Mouse (Mus musculus) small intestine, adult 2 months (tissue): ENCODE measurements around the gene Asb12. TPM values are rescaled to one million over a fixed set of nuclear protein-coding genes. Genes with fewer than 3 reads are reported as not detected.

ENCODE experiments used
- H3K27ac ChIP-seq: fragments of 200-500 bp; 2 replicates; pipeline ENCODE4 v1.5.1; 2012; ENCODE audit warnings: low read depth, low read length, control low read depth, inconsistent platforms; ENCODE audit not compliant: insufficient read depth
- H3K27me3 ChIP-seq: fragments of 200-500 bp; 2 replicates; pipeline ENCODE4 v1.6.1; 2012; ENCODE audit warnings: mild to moderate bottlenecking, moderate library complexity, low read length, inconsistent platforms; ENCODE audit not compliant: control insufficient read depth, insufficient read depth
- H3K36me3 ChIP-seq: fragments of 200-500 bp; 2 replicates; pipeline ENCODE4 v1.6.1; 2012; ENCODE audit warnings: mild to moderate bottlenecking, low read length, control low read depth, inconsistent platforms; ENCODE audit not compliant: control insufficient read depth, insufficient read depth
- H3K4me1 ChIP-seq: fragments of 200-500 bp; 2 replicates; pipeline ENCODE4 v1.6.1; 2012; ENCODE audit warnings: low read length, inconsistent platforms, mixed read lengths; ENCODE audit not compliant: control insufficient read depth, insufficient read depth, insufficient read length
- H3K4me3 ChIP-seq: fragments of 200-500 bp; 2 replicates; pipeline ENCODE4 v1.5.1; 2012; ENCODE audit warnings: low read depth, mild to moderate bottlenecking, control low read depth, inconsistent platforms, low read length, moderate library complexity
- CTCF ChIP-seq: fragments of 200-500 bp; IDR thresholded peaks from 2 replicates; pipeline ENCODE4 v1.5.1; 2012; ENCODE audit warnings: low read depth, mild to moderate bottlenecking, control low read depth, inconsistent platforms, low read length, moderate library complexity, mixed read lengths; ENCODE audit not compliant: insufficient replicate concordance, insufficient read length; ENCODE audit errors: extremely low read depth
- POLR2A ChIP-seq: fragments of 200-500 bp; IDR thresholded peaks from 2 replicates; pipeline ENCODE4 v1.6.1; 2012; ENCODE audit warnings: low read depth, mild to moderate bottlenecking, control low read depth, inconsistent platforms, low read length, moderate library complexity
- WGBS: fragments of 180-500 bp; shearing (Covaris S2); methylation state at CpG from one replicate; pipeline ENCODE4 v1.1.7; 2018; 5-methylcytosine and 5-hydroxymethylcytosine counted together
- polyA plus RNA-seq: library from polyadenylated mRNA; depleted of rRNA; stranded (reverse); fragments of >200 nt; gene quantifications from 2 replicates; pipeline ENCODE4 v1.2.3, GENCODE M21; 2012; rRNA removed

Asb12 gene
- polyA plus RNA-seq, 1 experiment, result not detected

- TF ChIP-seq POLR2A, result peak; percentile 24; the same call in 1 of the 2 replicates
- TF ChIP-seq CTCF, result no peak
- H3K36me3 ChIP-seq, result no peaks in the 10 kb centered on the region
- peaks cover 4% of the 10 kb centered on the region; the same call in 1 of the 2 replicates for H3K4me1 ChIP-seq
- 9% methylated on average over 19 of the region's 19 CpGs for WGBS
- H3K27me3 ChIP-seq, result no peaks in the 10 kb centered on the region
- H3K4me3 ChIP-seq, result peak within 1 kb of the TSS; percentile 98
- H3K27ac ChIP-seq, result peak within 1 kb of the TSS; percentile 81
Measured at GRCm38 (mm10) chrX:95444776-95445111, 113.0 kb downstream of the Asb12 start, which contains the start of gene Amer1. Amer1 (minus strand) TSS chrX:95444872.

DNA sequence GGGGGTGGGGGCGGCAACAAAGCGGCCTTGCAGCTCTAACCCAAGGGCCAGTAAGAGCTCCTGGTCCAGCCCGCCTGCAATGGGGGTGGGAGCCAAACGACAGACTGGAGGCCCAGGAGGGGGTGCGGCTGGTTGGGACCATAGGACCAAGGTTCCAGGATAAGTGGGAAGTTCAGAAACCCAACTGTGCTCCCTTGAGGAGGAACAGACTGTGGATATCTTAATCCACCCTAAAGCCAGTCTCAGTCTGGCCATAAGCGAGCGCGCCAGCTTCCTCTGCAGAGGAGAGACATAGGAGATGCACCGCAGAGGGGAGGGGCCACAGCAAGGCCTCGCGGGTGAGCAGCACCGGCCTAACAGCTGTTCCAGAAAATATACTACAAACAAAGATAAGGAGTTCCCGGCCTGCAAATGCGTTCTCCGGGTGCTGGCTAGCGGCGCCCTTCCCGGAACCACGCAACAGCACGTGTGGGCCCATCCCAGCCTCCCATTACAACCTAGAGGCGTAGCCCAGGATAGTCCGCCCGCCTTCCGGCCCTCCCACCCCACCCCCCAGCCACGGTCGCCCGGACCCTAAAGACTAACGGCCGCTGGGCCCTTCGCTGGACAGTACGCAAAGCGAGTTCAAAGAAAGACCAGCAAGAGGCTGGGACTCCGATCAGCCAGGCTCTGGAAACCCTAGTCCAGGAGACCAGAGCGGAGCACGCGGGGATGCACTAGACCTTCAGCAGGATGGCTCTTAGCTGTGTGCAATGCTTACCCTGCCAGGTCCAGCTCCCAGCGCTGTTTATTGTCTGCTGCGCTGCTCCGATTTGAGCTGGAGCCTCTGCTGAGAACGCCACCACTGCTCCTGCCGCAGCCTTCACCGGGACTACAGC lies 113.7 kb downstream of the Asb12 start:
- H3K27ac ChIP-seq, result peak overlapping the region; percentile 81
- H3K4me3 ChIP-seq, result peak overlapping the region; percentile 98
- H3K4me1 ChIP-seq, result peaks cover 4% of the 10 kb centered on the region; the same call in 1 of the 2 replicates
- H3K36me3 ChIP-seq, result no peaks in the 10 kb centered on the region
- 18% methylated on average over 42 of the region's 42 CpGs for WGBS
- TF ChIP-seq CTCF (no peak), POLR2A (0 out of 2 replicates have a peak, but pooled peaks have one; percentile 5)
- no peaks in the 10 kb centered on the region for H3K27me3 ChIP-seq

DNA sequence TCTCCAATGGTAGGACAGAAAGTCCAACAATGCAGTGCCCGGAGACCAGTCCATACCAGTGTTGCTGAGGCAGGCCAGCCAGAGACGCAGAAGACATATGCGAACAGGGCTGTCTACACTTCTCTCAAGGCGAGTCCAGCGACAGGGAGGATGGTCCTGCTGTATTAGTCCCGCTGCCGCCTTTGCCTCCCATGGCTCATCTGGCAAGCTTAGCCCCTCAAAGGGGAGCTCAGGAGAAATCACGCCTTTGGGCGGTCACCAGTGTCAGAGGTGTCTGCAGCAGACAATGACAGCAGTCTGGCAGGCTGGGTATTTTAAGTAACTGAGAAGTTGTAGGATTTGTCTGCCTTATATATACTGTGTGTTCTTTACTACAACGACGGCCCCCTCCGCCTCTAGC lies 114.4 kb downstream of the Asb12 start:
- Histone ChIP-seq H3K36me3 (no peaks in the 10 kb centered on the region), H3K27me3 (no peaks in the 10 kb centered on the region), H3K4me3 (peak overlapping the region; percentile 35), H3K4me1 (peaks cover 4% of the 10 kb centered on the region; the same call in 1 of the 2 replicates), H3K27ac (peak overlapping the region; percentile 37; the same call in 1 of the 2 replicates)
- TF ChIP-seq CTCF (no peak), POLR2A (no peak)
- WGBS, result 35% methylated on average over 12 of the region's 12 CpGs

GRCm38 (mm10) chrX:95442261-95442660 lies 115.5 kb downstream of the Asb12 start:
- Histone ChIP-seq H3K36me3 (no peaks in the 10 kb centered on the region), H3K4me1 (peaks cover 4% of the 10 kb centered on the region; the same call in 1 of the 2 replicates), H3K27me3 (no peaks in the 10 kb centered on the region), H3K27ac (no peak overlapping the region), H3K4me3 (no peak overlapping the region)
- no peak for TF ChIP-seq POLR2A
- WGBS, result 25% methylated on average over 1 of the region's 1 CpGs

DNA sequence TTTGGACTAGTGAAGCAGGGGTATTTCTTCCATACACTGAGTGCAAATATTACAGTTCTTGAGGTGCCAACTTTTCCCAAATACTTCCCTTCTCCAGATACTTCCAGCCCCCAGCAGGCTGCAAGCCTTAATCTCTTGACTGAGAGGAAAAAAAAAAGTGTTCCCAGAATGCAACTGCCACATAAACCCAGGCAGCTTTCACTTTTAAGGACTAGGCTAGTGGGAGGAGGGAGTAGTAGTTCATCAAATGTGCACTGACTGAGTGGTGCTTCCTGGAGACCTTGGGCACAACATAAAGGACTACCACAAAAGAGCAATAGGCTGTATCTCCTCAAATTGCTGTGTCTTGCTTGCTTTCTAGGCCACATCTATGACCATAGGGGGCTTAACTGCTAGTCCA lies 116.5 kb downstream of the Asb12 start:
- TF ChIP-seq POLR2A, result no peak
- TF ChIP-seq CTCF, result no peak
- Histone ChIP-seq H3K36me3 (no peaks in the 10 kb centered on the region), H3K4me1 (peaks cover 4% of the 10 kb centered on the region; the same call in 1 of the 2 replicates), H3K27me3 (no peaks in the 10 kb centered on the region), H3K4me3 (no peak overlapping the region), H3K27ac (no peak overlapping the region)

GRCm38 (mm10) chrX:95438491-95438890 lies 119.3 kb downstream of the Asb12 start:
- Histone ChIP-seq H3K4me3 (no peak overlapping the region), H3K4me1 (peaks cover 4% of the 10 kb centered on the region; the same call in 1 of the 2 replicates), H3K36me3 (no peaks in the 10 kb centered on the region), H3K27me3 (no peaks in the 10 kb centered on the region), H3K27ac (no peak overlapping the region)
- WGBS, result 76% methylated on average over 4 of the region's 4 CpGs
- TF ChIP-seq POLR2A, result no peak
- TF ChIP-seq CTCF, result no peak

GRCm38 (mm10) chrX:95437236-95437635 lies 120.6 kb downstream of the Asb12 start:
- H3K27ac ChIP-seq, result no peak overlapping the region
- H3K36me3 ChIP-seq, result no peaks in the 10 kb centered on the region
- TF ChIP-seq CTCF (no peak), POLR2A (no peak)
- no peak overlapping the region for H3K4me3 ChIP-seq
- H3K4me1 ChIP-seq, result no peaks in the 10 kb centered on the region; the same call in 1 of the 2 replicates
- 97% methylated on average over 1 of the region's 1 CpGs for WGBS
- H3K27me3 ChIP-seq, result no peaks in the 10 kb centered on the region

Other genes starting within 250 kb of the Asb12 start
- gene Amer1, start 113.1 kb downstream of the Asb12 start, polyA plus RNA-seq, result 0.39 and 0.62 TPM in 2 replicates
- gene Pfn5, start 117 bp upstream of the Asb12 start, polyA plus RNA-seq, result not detected in 2 replicates
- 0.04 and 0.16 TPM in 2 replicates for gene Zc4h2, start 100.5 kb upstream of the Asb12 start, polyA plus RNA-seq
- 0.18 and 0.27 TPM in 2 replicates for gene Zc3h12b, start 153.7 kb upstream of the Asb12 start, polyA plus RNA-seq